Mouse (Mus musculus): ENCODE measurements at regions not wholly inside any gene's neighbourhood (a gene's known extent, or its start where the extent isn't known, plus 50 kb on each side); places are given as distances from the start of the nearest gene placed in this dataset.

DNA sequence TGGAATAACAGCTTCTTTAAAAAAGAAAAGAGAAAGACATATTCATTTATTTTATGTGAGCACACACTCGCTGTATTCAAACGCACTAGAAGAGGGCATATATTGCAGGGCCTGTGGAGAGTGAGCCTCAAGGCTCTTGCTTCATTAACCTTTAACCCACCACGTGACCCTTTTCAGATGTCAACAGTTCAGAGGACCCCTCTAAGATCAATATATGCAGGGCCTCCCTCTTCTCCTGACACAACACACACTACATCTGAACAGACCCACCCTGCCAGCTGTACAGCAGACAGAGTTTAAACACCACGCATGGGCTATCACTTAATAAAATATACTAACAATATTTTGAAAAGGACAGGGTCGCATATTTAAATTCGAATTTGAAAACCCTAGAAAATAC lies 242.7 kb upstream of the Adamts16 start:
- Histone ChIP-seq H3K27me3 (replicated peaks) (no peaks in the 10 kb centered on the region), H3K36me3 (replicated peaks in 1 of 2; ENCODE audit: control insufficient read depth in 1 of 2, insufficient read depth in 1 of 2, low read length in 1 of 2) (no peaks in the 10 kb centered on the region), H3K9ac (ENCODE audit: insufficient read depth, low read depth) (no peak overlapping the region), H3K27ac (ENCODE audit: insufficient read depth, low read depth) (no peak overlapping the region), H3K4me1 (ENCODE audit: control insufficient read depth in 1 of 2, insufficient read depth in 2 of 2) (no peaks in the 10 kb centered on the region), H3K79me2 (replicated peaks; ENCODE audit: control insufficient read depth, extremely low read depth, insufficient read depth, poor library complexity, severe bottlenecking) (no peaks in the 10 kb centered on the region), H3K4me2 (ENCODE audit: insufficient read depth, low read depth, poor library complexity, severe bottlenecking) (no peak overlapping the region), H3K9me3 (replicated peaks; ENCODE audit: low read length) (no peaks in the 10 kb centered on the region), H3K4me3 (replicated peaks in 1 of 3; ENCODE audit: low read depth in 2 of 3, low read length in 2 of 3, poor library complexity in 1 of 3) (no peak overlapping the region)
- in situ Hi-C loops (cut with MboI; ENCODE audit: low pct_ligation_motif_present, low pct_unique_long_range_greater_than_20kb, low sequenced_read_pairs): no loop called here
- no peak for TF ChIP-seq TBP (conservative IDR thresholded peaks at IDR 0.05; ENCODE audit: low read depth, low read length)
- no peak for TF ChIP-seq E2F4 (IDR thresholded peaks at IDR 0.05; ENCODE audit: insufficient replicate concordance, low read depth, low read length)
- TF ChIP-seq MAFK (IDR thresholded peaks at IDR 0.05; ENCODE audit: insufficient replicate concordance, low read length): no peak
- TF ChIP-seq RAD21 (IDR thresholded peaks at IDR 0.05; ENCODE audit: low read depth, low read length): no peak
- no peak for TF ChIP-seq ELF1 (IDR thresholded peaks at IDR 0.05; ENCODE audit: low read depth, low read length)
- TF ChIP-seq POLR2A (IDR thresholded peaks at IDR 0.05; ENCODE audit: low read depth, low read length): no peak
- no peak for TF ChIP-seq SIN3A (IDR thresholded peaks at IDR 0.05; ENCODE audit: low read length)
- no peak for TF ChIP-seq SMC3 (IDR thresholded peaks at IDR 0.05; ENCODE audit: low read depth, low read length)
- no peak for TF ChIP-seq MAX (IDR thresholded peaks at IDR 0.05; ENCODE audit: low read length)
- no peak for TF ChIP-seq JUND (conservative IDR thresholded peaks at IDR 0.05; ENCODE audit: low read depth, low read length)
- no peak for TF ChIP-seq MYC (IDR thresholded peaks at IDR 0.05; ENCODE audit: low read depth, low read length)
- TF ChIP-seq CTCF (conservative IDR thresholded peaks at IDR 0.05 in 1 of 2, IDR thresholded peaks at IDR 0.05 in 1 of 2; ENCODE audit: low read depth in 2 of 2, low read length in 2 of 2): no peak
- no peak for TF ChIP-seq IRF4 (IDR thresholded peaks at IDR 0.05; ENCODE audit: low read depth, low read length)
- TF ChIP-seq POLR2AphosphoS2 (IDR thresholded peaks at IDR 0.05; ENCODE audit: low read depth, low read length): no peak
- TF ChIP-seq UBTF (IDR thresholded peaks at IDR 0.05; ENCODE audit: low read depth, low read length): no peak
- TF ChIP-seq ZC3H11A (IDR thresholded peaks at IDR 0.05; ENCODE audit: low read depth, low read length): no peak
- TF ChIP-seq CHD1 (IDR thresholded peaks at IDR 0.05; ENCODE audit: low read depth, low read length): no peak
- no peak for TF ChIP-seq RCOR1 (conservative IDR thresholded peaks at IDR 0.05; ENCODE audit: low read depth, low read length)
- no peak for TF ChIP-seq USF2 (conservative IDR thresholded peaks at IDR 0.05; ENCODE audit: low read depth, low read length)
- dilution Hi-C loops (cut with MboI; ENCODE audit: extremely low pct_ligation_motif_present, extremely low pct_unique_long_range_greater_than_20kb, low sequenced_read_pairs): no loop called here
- no peak for DNase-seq (ENCODE audit: extremely low read depth)

GRCm38 (mm10) chr13:71075916-71076315 lies 234.3 kb upstream of the Adamts16 start:
- no peaks in the 10 kb centered on the region for H3K9me3 ChIP-seq (replicated peaks; ENCODE audit: low read length)
- dilution Hi-C loops (cut with MboI; ENCODE audit: extremely low pct_ligation_motif_present, extremely low pct_unique_long_range_greater_than_20kb, low sequenced_read_pairs): no loop called here

More at GRCm38 (mm10) chr13:71075916-71076315, 234.3 kb upstream of the Adamts16 start:
- in situ Hi-C loops (cut with MboI; ENCODE audit: low pct_ligation_motif_present, low pct_unique_long_range_greater_than_20kb, low sequenced_read_pairs): no loop called here
- Histone ChIP-seq H3K27me3 (replicated peaks) (no peaks in the 10 kb centered on the region), H3K27ac (ENCODE audit: insufficient read depth, low read depth) (no peak overlapping the region), H3K36me3 (replicated peaks in 1 of 2; ENCODE audit: control insufficient read depth in 1 of 2, insufficient read depth in 1 of 2, low read length in 1 of 2) (no peaks in the 10 kb centered on the region), H3K9ac (ENCODE audit: insufficient read depth, low read depth) (no peak overlapping the region), H3K4me2 (ENCODE audit: insufficient read depth, low read depth, poor library complexity, severe bottlenecking) (no peak overlapping the region), H3K79me2 (replicated peaks; ENCODE audit: control insufficient read depth, extremely low read depth, insufficient read depth, poor library complexity, severe bottlenecking) (no peaks in the 10 kb centered on the region), H3K4me3 (replicated peaks in 1 of 3; ENCODE audit: low read depth in 2 of 3, low read length in 2 of 3, poor library complexity in 1 of 3) (no peak overlapping the region), H3K4me1 (ENCODE audit: control insufficient read depth in 1 of 2, insufficient read depth in 2 of 2) (no peaks in the 10 kb centered on the region)
- no peak for DNase-seq (ENCODE audit: extremely low read depth)
- TF ChIP-seq ZC3H11A (IDR thresholded peaks at IDR 0.05; ENCODE audit: low read depth, low read length) (no peak), MXI1 (IDR thresholded peaks at IDR 0.05; ENCODE audit: low read depth, low read length) (no peak), ZKSCAN1 (IDR thresholded peaks at IDR 0.05; ENCODE audit: borderline replicate concordance, low read depth, low read length) (no peak), CTCF (conservative IDR thresholded peaks at IDR 0.05 in 1 of 2, IDR thresholded peaks at IDR 0.05 in 1 of 2; ENCODE audit: low read depth in 2 of 2, low read length in 2 of 2) (no peak), EP300 (IDR thresholded peaks at IDR 0.05; ENCODE audit: low read length) (no peak), HCFC1 (IDR thresholded peaks at IDR 0.05; ENCODE audit: low read depth, low read length) (no peak), MAFK (IDR thresholded peaks at IDR 0.05; ENCODE audit: insufficient replicate concordance, low read length) (no peak), GABPA (IDR thresholded peaks at IDR 0.05; ENCODE audit: insufficient replicate concordance, low read depth, low read length) (no peak)

Data from CH12.LX (cell line).